Mouse (Mus musculus) stomach, embryonic 14.5 days (tissue): ENCODE data around the gene Slc35d2. TPM values are rescaled to one million over a fixed set of nuclear protein-coding genes. Genes with fewer than 3 reads are reported as not detected.

Experiments
- ATAC-seq: fragments of 200-750 bp; cut with Nextera tagmentation; 2 replicates; pipeline ENCODE4 v1.8.0; 2017; ENCODE audit warnings: low read depth, moderate TSS enrichment; ENCODE audit not compliant: insufficient number of reproducible peaks, insufficient read depth, low FRiP score
- H3K27ac ChIP-seq: fragments of 300-500 bp; sonication (generic); 2 replicates; pipeline ENCODE4 v1.5.1; 2014; ENCODE audit warnings: mild to moderate bottlenecking, low read length, moderate library complexity, mixed read lengths
- H3K27me3 ChIP-seq: fragments of 300-500 bp; sonication (generic); 2 replicates; pipeline ENCODE4 v1.6.1; 2014; ENCODE audit warnings: low read length, control low read depth, mixed read lengths; ENCODE audit not compliant: control insufficient read depth, insufficient read depth
- H3K36me3 ChIP-seq: fragments of 300-500 bp; sonication (generic); 2 replicates; pipeline ENCODE4 v1.6.1; 2014; ENCODE audit warnings: mild to moderate bottlenecking, control low read depth, low read length, moderate library complexity, mixed read lengths; ENCODE audit not compliant: control insufficient read depth, insufficient read depth
- H3K4me1 ChIP-seq: fragments of 300-500 bp; sonication (generic); 2 replicates; pipeline ENCODE4 v1.6.1; 2014; ENCODE audit warnings: low read length, control low read depth, mixed read lengths; ENCODE audit not compliant: control insufficient read depth, insufficient read depth
- H3K4me2 ChIP-seq: fragments of 300-500 bp; sonication (generic); replicated peaks from 2 replicates; pipeline ENCODE4 v1.6.1; 2014; ENCODE audit warnings: low read depth, low read length, control low read depth
- H3K4me3 ChIP-seq: fragments of 300-500 bp; sonication (generic); 2 replicates; pipeline ENCODE4 v1.5.1; 2014; ENCODE audit warnings: low read depth, low read length, control low read depth
- H3K9ac ChIP-seq: fragments of 300-500 bp; sonication (generic); replicated peaks from 2 replicates; pipeline ENCODE4 v1.6.1; 2014; ENCODE audit warnings: low read depth, mild to moderate bottlenecking, control low read depth, low read length, moderate library complexity, mixed read lengths
- H3K9me3 ChIP-seq: fragments of 300-500 bp; sonication (generic); 2 replicates; pipeline ENCODE4 v1.6.1; 2016; ENCODE audit warnings: low read depth, low read length, control low read depth; ENCODE audit not compliant: control insufficient read depth
- WGBS: fragments of 180-500 bp; shearing (Covaris S2); extraction: QIAGEN DNeasy Blood & Tissue Kit; methylation state at CpG from one replicate; pipeline ENCODE4 v1.1.7; 2014; 5-methylcytosine and 5-hydroxymethylcytosine counted together
- polyA plus RNA-seq: library from polyadenylated mRNA; unstranded; fragments of >200 nt; fragmentation: Nextera tagmentation; extraction: Ambion mirVana; gene quantifications from 2 replicates; pipeline ENCODE4 v1.2.1, GENCODE M21; 2014

The Slc35d2 gene
- polyA plus RNA-seq, 1 experiment from 2014 or later, result 5.1 TPM

DNA sequence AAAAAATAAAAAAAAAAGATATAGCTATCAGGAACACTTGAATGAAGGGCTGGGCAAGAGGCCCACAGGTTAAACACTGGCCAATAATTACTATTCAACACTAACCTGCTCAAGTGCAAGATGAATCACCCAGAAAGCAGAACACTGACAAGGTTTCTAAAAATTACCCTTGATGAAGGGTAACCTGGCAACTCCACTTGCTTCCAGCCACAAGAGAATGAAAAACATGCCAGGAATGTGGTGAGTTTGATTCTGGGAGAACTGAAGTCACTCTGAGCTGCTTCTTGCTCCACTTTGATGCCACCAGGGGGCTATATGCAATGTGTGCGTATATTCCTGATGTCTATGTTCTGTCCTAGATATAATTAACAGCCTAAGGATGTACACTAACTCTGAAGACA, 26.0 kb upstream of the Slc35d2 start:
- WGBS, result 16% methylated on average over 1 of the region's 1 CpGs
- Histone ChIP-seq H3K4me2 (no peak overlapping the region), H3K27me3 (no peaks in the 10 kb centered on the region), H3K4me3 (no peak overlapping the region), H3K36me3 (no peaks in the 10 kb centered on the region), H3K27ac (no peak overlapping the region), H3K4me1 (peaks cover 13% of the 10 kb centered on the region; the same call in 1 of the 2 replicates), H3K9me3 (no peaks in the 10 kb centered on the region), H3K9ac (no peak overlapping the region)
- ATAC-seq, result no peak

DNA sequence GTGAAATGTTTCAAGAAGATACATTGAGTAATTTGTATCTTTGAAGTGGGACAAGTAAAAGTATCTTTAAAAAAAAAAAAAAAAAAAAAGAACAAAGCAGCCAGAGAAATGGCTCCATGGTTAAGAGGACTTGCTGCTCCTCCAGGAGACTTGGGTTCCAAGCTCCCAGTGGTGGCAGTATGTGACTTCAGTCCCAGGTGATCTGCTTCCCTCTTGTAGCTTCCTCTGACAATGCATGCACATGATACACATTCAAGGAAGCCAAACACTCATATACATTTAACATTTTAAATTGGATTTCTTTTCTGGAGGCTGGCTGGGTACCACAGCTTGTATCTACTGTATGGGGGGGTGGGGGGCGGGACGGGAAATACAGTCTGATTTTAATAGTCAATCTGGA, 25.5 kb upstream of the Slc35d2 start:
- peaks cover 15% of the 10 kb centered on the region; the same call in 1 of the 2 replicates for H3K4me1 ChIP-seq
- no peaks in the 10 kb centered on the region for H3K27me3 ChIP-seq
- no peak overlapping the region for H3K9ac ChIP-seq
- no peak for ATAC-seq
- H3K36me3 ChIP-seq, result no peaks in the 10 kb centered on the region
- H3K4me2 ChIP-seq, result no peak overlapping the region
- H3K9me3 ChIP-seq, result no peaks in the 10 kb centered on the region
- no peak overlapping the region for H3K27ac ChIP-seq
- no peak overlapping the region for H3K4me3 ChIP-seq
- WGBS, result 36% methylated on average over 2 of the region's 2 CpGs

DNA sequence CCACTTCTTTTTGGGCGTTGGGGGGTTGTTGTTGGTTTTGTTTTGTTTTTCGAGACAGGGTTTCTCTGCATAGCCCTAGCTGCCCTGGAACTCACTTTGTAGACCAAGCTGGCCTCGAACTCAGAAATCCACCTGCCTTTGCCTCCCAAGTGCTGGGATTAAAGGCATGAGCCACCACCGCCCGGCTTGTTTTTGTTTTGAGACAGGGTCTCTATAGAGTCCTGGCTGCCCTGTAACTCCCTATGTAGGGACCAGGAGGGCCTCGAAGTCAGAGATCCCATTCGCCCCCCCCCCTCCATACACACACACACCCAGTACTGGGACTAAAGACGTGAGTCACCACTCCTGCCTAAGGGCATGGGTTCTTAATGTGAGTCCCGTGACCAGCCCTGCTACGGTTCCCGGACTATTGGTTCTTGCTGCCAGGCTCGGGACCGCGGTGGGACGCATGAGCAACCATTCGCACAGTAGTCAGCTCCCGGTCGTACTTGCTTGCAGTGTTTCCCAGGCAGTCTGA, 24.6 kb upstream of the Slc35d2 start:
- WGBS, result under 1% methylated on average over 18 of the region's 18 CpGs
- Histone ChIP-seq H3K27me3 (no peaks in the 10 kb centered on the region), H3K27ac (peak overlapping the region; percentile 4; the same call in 1 of the 2 replicates), H3K9me3 (no peaks in the 10 kb centered on the region), H3K4me1 (peaks cover 15% of the 10 kb centered on the region; the same call in 1 of the 2 replicates), H3K36me3 (no peaks in the 10 kb centered on the region), H3K4me3 (peak overlapping the region; percentile 91), H3K4me2 (peak overlapping the region; percentile 37), H3K9ac (peak overlapping the region; percentile 14; the same call in 1 of the 2 replicates)
- peak; percentile 33 for ATAC-seq

DNA sequence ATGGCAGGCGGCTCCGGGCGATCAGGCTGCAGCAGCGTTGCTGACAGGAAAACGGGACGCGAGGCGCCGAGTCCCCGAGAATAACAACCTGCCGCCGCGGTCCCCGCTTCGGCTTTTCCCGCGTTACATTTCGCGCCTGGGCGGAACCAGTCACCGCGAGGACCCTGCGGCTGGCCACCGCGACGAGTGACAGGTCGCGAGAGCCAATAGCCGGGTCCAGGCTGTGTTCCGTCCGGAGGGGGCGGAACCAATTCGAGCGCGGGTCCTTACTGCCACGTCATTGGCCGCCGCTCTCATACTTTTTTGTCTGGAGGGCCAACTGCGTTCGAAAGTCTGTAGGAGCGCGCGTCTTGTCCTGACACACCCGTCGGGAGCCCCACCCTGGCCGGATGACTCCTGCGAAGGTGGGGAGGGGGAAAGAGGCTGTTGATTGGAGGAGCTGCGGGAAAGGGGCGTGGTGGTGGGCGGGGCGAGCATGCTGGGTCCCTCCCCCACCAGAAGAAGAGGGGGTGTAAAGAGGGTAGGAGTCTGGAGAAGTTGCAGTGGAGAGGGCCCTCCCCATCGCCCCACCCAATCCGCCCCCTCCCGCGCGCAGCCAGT, 24.0 kb upstream of the Slc35d2 start, which contains the start of gene Zfp367:
Gene Zfp367, minus strand, starts transcription at position 120 of the 600 bp plus-strand sequence.
- peak within 1 kb of the TSS; percentile 91 for H3K4me3 ChIP-seq
- H3K27me3 ChIP-seq, result no peaks in the 10 kb centered on the region
- H3K9me3 ChIP-seq, result no peaks in the 10 kb centered on the region
- ATAC-seq, result peak; percentile 96
- H3K4me2 ChIP-seq, result peak within 1 kb of the TSS; percentile 82
- H3K4me1 ChIP-seq, result peaks cover 18% of the 10 kb centered on the region; the same call in 1 of the 2 replicates
- under 1% methylated on average over 56 of the region's 56 CpGs for WGBS
- no peaks in the 10 kb centered on the region for H3K36me3 ChIP-seq
- H3K9ac ChIP-seq, result peak within 1 kb of the TSS; percentile 74
- peak within 1 kb of the TSS; percentile 94 for H3K27ac ChIP-seq

DNA sequence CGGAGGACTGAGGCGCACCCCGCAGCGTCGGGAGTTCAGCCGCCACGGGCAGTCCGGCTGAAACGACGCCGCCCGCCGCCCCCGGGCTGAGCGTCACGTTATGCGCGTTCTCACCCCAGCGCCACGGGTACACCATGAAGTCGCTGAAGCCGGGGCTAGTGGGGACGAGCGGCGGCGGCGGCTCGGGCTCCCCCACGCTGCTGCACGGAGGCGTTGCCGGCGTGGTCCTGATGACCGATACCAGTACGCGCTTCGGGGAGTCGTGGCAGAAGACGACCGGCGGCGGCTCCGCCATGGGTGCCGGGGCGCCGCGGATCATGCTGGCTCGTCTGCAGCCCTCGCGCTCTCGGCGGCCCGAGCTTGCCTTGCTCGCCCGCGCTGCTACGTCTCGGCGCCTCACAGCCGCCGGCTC, 23.5 kb upstream of the Slc35d2 start:
- peaks cover 18% of the 10 kb centered on the region; the same call in 1 of the 2 replicates for H3K4me1 ChIP-seq
- no peaks in the 10 kb centered on the region for H3K36me3 ChIP-seq
- no peaks in the 10 kb centered on the region for H3K9me3 ChIP-seq
- ATAC-seq, result no peak; the same call in 1 of the 2 replicates
- peak overlapping the region; percentile 82 for H3K4me2 ChIP-seq
- H3K27me3 ChIP-seq, result no peaks in the 10 kb centered on the region
- peak overlapping the region; percentile 94 for H3K27ac ChIP-seq
- peak overlapping the region; percentile 91 for H3K4me3 ChIP-seq
- peak overlapping the region; percentile 74 for H3K9ac ChIP-seq
- WGBS, result under 1% methylated on average over 61 of the region's 61 CpGs

DNA sequence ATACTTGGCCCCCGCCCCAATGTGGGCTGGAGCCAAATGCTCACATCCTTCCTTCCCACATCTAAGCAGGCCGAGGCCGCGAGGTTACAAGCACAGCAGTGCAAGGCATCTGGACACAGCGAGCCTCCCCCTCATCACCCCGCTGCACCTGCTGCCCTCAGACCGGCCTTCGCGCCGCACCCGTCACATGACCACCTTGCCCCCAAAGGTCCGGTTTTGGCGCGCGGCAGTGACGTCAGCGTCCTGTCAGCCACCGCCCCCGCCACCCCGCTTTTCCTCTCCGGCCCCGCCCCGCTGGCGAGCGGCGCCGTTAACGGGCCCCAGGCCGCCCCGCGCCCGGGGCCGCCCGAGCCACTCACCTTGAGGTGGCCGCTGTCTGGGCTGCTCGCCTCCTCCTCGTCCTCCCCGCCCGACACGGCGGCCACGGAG, 23.1 kb upstream of the Slc35d2 start:
- H3K27me3 ChIP-seq, result no peaks in the 10 kb centered on the region
- no peaks in the 10 kb centered on the region for H3K9me3 ChIP-seq
- peak; percentile 5; the same call in 1 of the 2 replicates for ATAC-seq
- under 1% methylated on average over 42 of the region's 42 CpGs for WGBS
- H3K36me3 ChIP-seq, result no peaks in the 10 kb centered on the region
- H3K27ac ChIP-seq, result peak overlapping the region; percentile 94
- peak overlapping the region; percentile 74 for H3K9ac ChIP-seq
- peaks cover 18% of the 10 kb centered on the region; the same call in 1 of the 2 replicates for H3K4me1 ChIP-seq
- H3K4me2 ChIP-seq, result peak overlapping the region; percentile 82
- peak overlapping the region; percentile 91 for H3K4me3 ChIP-seq

DNA sequence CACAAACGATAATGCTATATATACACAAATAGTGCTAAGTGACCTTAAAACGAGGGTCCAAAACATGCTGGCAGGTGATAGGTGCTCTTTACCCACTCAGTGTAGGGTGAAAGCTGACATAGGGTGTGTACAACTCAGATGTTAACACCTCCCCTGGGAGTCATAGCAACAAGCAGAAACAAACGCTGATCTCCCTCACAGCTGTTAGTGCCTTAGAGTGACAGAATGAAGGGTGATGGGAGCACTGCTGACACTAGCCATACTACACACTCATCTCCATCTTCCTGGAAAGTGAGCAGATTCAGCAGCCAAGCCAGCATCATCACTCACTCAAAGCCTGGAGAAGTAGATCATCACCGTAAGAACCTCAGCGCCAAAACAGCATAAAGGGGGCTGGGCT, 21.0 kb upstream of the Slc35d2 start:
- no peak overlapping the region for H3K4me2 ChIP-seq
- no peaks in the 10 kb centered on the region for H3K9me3 ChIP-seq
- ATAC-seq, result no peak
- peaks cover 18% of the 10 kb centered on the region; the same call in 1 of the 2 replicates for H3K4me1 ChIP-seq
- H3K9ac ChIP-seq, result no peak overlapping the region
- H3K36me3 ChIP-seq, result no peaks in the 10 kb centered on the region
- no peak overlapping the region for H3K27ac ChIP-seq
- 48% methylated on average over 5 of the region's 5 CpGs for WGBS
- H3K27me3 ChIP-seq, result no peaks in the 10 kb centered on the region
- no peak overlapping the region for H3K4me3 ChIP-seq

DNA sequence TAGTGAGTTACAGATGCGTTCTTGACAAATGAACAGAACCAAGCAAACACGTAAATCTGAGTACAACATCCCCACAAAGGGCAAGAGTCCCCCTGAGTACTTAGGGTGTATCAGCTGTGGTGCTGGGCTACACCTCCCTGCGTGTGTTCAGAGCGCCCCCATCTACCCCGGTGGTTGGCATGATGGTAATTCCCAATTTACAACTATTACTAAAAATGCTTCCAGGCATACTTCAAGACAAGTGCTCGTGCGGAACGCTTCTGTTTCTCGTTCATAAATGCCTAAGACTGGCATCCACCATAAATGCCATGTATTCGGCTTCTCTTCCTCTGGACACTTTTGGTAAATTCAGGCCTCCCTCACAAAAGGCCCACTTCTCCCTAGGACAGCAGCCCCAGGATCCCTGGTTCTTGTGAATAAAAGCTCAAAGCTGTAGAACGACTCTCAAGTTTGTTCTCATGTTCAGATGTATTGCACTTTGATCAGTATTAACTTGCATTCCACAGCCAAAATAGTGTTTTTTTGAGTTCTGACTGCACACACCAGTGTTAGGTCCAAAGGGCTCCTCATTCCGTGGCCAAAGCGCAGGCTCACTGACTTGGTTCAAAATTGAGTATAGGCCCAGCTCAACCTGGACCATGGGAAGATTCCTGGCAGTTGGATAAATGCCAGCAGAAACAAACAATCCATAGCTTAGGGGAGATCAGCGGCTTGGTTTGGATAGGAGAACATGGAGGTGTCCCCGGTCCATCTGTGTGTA, 628 bp upstream of the Slc35d2 start:
- H3K4me1 ChIP-seq, result no peaks in the 10 kb centered on the region
- no peaks in the 10 kb centered on the region for H3K9me3 ChIP-seq
- H3K27ac ChIP-seq, result no peak overlapping the region
- peak overlapping the region; percentile 25 for H3K9ac ChIP-seq
- 42% methylated on average over 15 of the region's 15 CpGs for WGBS
- no peaks in the 10 kb centered on the region for H3K27me3 ChIP-seq
- H3K36me3 ChIP-seq, result peaks cover 12% of the 10 kb centered on the region
- peak overlapping the region; percentile 53 for H3K4me3 ChIP-seq
- H3K4me2 ChIP-seq, result peak overlapping the region; percentile 59
- peak; percentile 81 for ATAC-seq
